Mouse (Mus musculus) embryonic fibroblast, embryonic 13.5 days (primary cell): ENCODE data around the gene Gm21190.
"Not testable (repeated sequence)": the region's sequence is repeated elsewhere in the genome, so short reads cannot be mapped to it uniquely, and the experiment has no call there.

ENCODE experiments used
- CTCF ChIP-seq: IDR thresholded peaks from 2 replicates; pipeline ENCODE4 v1.5.1; 2011; ENCODE audit warnings: mild to moderate bottlenecking, control low read depth, low read length, moderate library complexity, borderline replicate concordance; ENCODE audit not compliant: insufficient read depth
- POLR2A ChIP-seq: IDR thresholded peaks from 2 replicates; pipeline ENCODE4 v1.6.1; 2011; ENCODE audit warnings: low read depth, mild to moderate bottlenecking, control low read depth, low read length, moderate library complexity

- TF ChIP-seq CTCF, POLR2A: not testable (repeated sequence)
Observed at GRCm38 (mm10) chr5:15558654-15559053, 29.6 kb upstream of the Gm21190 start.
